Mouse (Mus musculus) midbrain, embryonic 15.5 days (tissue): ENCODE results near the gene Spata2. TPM values are rescaled to one million over a fixed set of nuclear protein-coding genes. Genes with fewer than 3 reads are reported as not detected.

Experiments used
- ATAC-seq: fragments of 200-750 bp; cut with Nextera tagmentation; replicated peaks from 2 replicates; pipeline ENCODE4 v1.8.0; 2017; ENCODE audit warnings: moderate TSS enrichment
- H3K27ac ChIP-seq: fragments of 300-500 bp; sonication (generic); 2 replicates; pipeline ENCODE4 v1.5.1; 2015; ENCODE audit warnings: mild to moderate bottlenecking, inconsistent platforms
- H3K27me3 ChIP-seq: fragments of 300-500 bp; sonication (generic); replicated peaks from 2 replicates; pipeline ENCODE4 v1.6.1; 2015; ENCODE audit warnings: inconsistent platforms
- H3K36me3 ChIP-seq: fragments of 300-500 bp; sonication (generic); replicated peaks from 2 replicates; pipeline ENCODE4 v1.6.1; 2015; ENCODE audit warnings: inconsistent platforms
- H3K4me1 ChIP-seq: fragments of 300-500 bp; sonication (generic); 2 replicates; pipeline ENCODE4 v1.6.1; 2015; ENCODE audit warnings: inconsistent platforms
- H3K4me2 ChIP-seq: fragments of 300-500 bp; sonication (generic); 2 replicates; pipeline ENCODE4 v1.6.1; 2015; ENCODE audit warnings: inconsistent platforms, mild to moderate bottlenecking, moderate library complexity
- H3K4me3 ChIP-seq: fragments of 300-500 bp; sonication (generic); 2 replicates; pipeline ENCODE4 v1.5.1; 2015; ENCODE audit warnings: mild to moderate bottlenecking, inconsistent platforms
- H3K9ac ChIP-seq: fragments of 300-500 bp; sonication (generic); 2 replicates; pipeline ENCODE4 v1.6.1; 2015; ENCODE audit warnings: mild to moderate bottlenecking, inconsistent platforms
- H3K9me3 ChIP-seq: fragments of 300-500 bp; sonication (generic); 2 replicates; pipeline ENCODE4 v1.6.1; 2016; ENCODE audit warnings: inconsistent platforms
- WGBS: fragments of 180-500 bp; shearing (Covaris S2); methylation state at CpG from one replicate; pipeline ENCODE4 v1.1.7; 2015; ENCODE audit warnings: mixed read lengths; 5-methylcytosine and 5-hydroxymethylcytosine counted together
- polyA plus RNA-seq: library from polyadenylated mRNA; unstranded; fragments of >200 nt; fragmentation: Nextera tagmentation; extraction: Ambion mirVana; gene quantifications from 2 replicates; pipeline ENCODE4 v1.2.1, GENCODE M21; 2015

The Spata2 gene
- polyA plus RNA-seq, 1 experiment from 2014 or later: 34.3 TPM

DNA sequence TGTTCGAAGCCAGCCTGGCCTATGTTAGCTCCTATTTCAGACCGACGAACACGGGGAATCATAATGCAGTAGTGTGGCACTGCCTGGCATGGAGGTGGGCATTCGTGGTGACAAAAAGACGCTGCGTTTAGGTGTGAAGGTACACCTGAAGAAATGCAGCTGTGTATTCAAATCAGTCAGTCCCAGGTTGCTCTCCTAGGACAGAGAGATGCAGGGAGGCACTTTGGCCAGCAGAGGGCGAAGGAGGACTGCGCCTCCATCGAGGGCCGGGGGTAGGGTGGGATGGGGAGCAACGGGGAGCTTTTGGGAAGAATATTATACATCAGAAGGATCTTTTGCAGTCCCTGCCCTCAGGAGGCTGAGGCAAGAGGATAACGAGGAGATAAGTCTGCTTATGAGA is 39.4 kb upstream of the Spata2 start:
- 23% methylated on average over 13 of the region's 13 CpGs for WGBS
- no peak overlapping the region for H3K27ac ChIP-seq
- no peaks in the 10 kb centered on the region for H3K36me3 ChIP-seq
- H3K4me3 ChIP-seq: no peak overlapping the region
- H3K4me2 ChIP-seq: no peak overlapping the region
- H3K9me3 ChIP-seq: no peaks in the 10 kb centered on the region
- ATAC-seq: no peak
- H3K9ac ChIP-seq: no peak overlapping the region
- H3K4me1 ChIP-seq: 0 out of 2 replicates have a peak, but pooled peaks cover 1% of the 10 kb centered on the region
- peaks cover 17% of the 10 kb centered on the region for H3K27me3 ChIP-seq

DNA sequence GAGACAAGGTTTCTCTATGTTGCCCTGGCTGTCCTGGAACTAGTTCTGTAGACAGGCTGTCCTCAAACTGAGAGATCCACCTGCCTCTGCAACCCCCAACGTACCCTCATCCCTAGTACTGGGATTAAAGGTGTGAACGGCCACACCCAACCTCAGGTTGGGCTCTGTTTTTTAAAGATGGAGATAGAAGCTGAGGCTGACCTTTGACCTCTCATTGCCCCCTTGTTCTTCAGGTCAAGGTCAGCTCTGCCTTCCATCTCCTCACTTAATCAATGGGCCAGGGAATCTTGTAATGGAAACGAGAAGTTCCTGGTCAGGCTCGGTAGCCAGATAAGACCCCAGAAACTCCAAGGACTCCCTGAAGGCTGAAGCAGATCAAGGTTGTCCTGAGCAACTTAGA is 37.8 kb upstream of the Spata2 start:
- Histone ChIP-seq H3K4me3 (no peak overlapping the region), H3K9ac (no peak overlapping the region), H3K4me2 (no peak overlapping the region), H3K4me1 (no peaks in the 10 kb centered on the region), H3K27me3 (0 out of 2 replicates have a peak, but pooled peaks cover 4% of the 10 kb centered on the region), H3K27ac (no peak overlapping the region), H3K9me3 (no peaks in the 10 kb centered on the region), H3K36me3 (no peaks in the 10 kb centered on the region)
- WGBS: 77% methylated on average over 4 of the region's 4 CpGs
- ATAC-seq: no peak

DNA sequence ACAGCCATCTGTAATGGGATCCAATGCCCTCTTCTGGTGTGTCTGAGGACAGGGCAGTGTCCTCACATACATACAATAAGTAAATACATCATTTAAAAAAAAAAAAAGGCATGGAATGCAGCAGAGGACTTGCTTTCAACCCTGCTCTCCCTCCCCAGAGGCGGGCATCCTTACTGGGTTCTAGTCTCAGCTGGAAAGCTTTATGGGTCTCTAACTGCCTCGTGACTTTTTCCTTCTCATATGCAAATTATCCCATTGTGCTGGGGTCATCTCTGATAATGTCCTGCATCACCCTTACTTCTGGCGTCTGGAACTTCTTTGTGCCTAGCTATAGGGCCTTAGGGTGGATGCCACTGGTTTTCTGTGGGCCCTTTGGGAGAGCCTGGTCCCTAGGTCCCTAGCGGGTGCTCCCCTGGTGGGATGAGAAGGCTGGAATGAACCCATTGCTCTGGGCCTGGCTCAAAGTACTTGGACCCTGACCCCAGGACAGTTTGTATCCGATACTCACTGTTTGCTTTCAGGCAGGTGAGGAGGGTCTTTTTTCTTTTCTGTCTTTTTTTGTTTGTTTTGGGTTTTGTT is 37.3 kb upstream of the Spata2 start:
- Histone ChIP-seq H3K36me3 (no peaks in the 10 kb centered on the region), H3K9me3 (no peaks in the 10 kb centered on the region), H3K9ac (no peak overlapping the region), H3K4me2 (no peak overlapping the region), H3K27me3 (0 out of 2 replicates have a peak, but pooled peaks cover 1% of the 10 kb centered on the region), H3K27ac (no peak overlapping the region), H3K4me1 (no peaks in the 10 kb centered on the region), H3K4me3 (no peak overlapping the region)
- ATAC-seq: no peak
- WGBS: 33% methylated on average over 5 of the region's 5 CpGs

DNA sequence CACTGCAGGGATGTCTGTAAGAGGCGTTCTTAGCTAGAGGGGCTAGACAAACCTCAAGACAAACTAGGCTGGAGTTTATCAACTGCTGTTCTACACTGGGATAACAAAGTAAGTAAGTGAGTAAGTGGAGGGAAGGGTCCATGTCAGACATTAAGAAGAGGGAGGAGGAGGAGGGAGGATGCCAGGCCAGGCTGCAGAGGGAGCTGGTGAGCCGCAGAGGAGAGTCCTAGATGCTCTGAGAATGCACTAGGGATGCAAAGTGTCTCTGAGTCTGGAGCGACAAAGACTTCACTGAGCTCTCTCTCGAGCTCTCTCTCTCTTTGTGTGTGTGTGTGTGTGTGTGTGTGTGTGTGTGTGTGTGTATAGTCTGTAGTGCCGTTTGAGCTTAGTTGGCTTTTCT is 35.6 kb upstream of the Spata2 start:
- H3K4me2 ChIP-seq: no peak overlapping the region
- H3K36me3 ChIP-seq: no peaks in the 10 kb centered on the region
- no peaks in the 10 kb centered on the region for H3K4me1 ChIP-seq
- H3K27ac ChIP-seq: no peak overlapping the region
- H3K27me3 ChIP-seq: no peaks in the 10 kb centered on the region
- no peak overlapping the region for H3K9ac ChIP-seq
- no peaks in the 10 kb centered on the region for H3K9me3 ChIP-seq
- H3K4me3 ChIP-seq: no peak overlapping the region
- no peak for ATAC-seq
- 12% methylated on average over 5 of the region's 5 CpGs for WGBS

DNA sequence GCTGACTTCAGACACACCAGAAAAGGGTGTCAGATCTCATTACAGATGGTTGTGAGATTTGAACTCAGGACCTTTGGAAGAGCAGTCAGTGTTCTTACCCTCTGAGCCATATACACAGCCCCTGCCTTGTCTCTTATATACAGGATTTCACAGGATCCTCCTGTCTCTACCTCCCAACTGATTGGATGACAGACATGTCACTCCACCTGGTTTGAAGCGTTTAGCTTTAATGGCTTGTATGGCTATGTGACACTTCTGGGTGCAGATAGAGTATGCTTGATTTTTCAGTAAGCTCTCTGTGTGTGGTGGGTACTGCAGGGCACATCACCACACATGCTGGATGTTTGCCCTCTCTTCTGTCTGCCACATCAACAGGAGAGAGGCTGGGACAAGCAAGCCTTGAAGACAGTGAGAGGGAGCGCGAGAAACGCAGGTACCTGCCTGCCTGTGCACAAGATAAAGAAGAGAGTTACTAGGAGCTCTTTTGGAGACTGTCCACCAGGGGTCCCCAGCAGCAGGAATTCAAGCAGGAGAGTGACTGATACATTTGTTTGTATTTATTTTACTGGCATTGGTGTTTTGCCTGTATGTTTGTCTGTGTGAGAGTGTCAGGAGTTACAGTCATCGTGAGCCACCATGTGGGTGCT is 27.0 kb upstream of the Spata2 start:
- no peak overlapping the region for H3K9ac ChIP-seq
- 79% methylated on average over 5 of the region's 5 CpGs for WGBS
- H3K4me2 ChIP-seq: no peak overlapping the region
- no peak overlapping the region for H3K27ac ChIP-seq
- peaks cover 38% of the 10 kb centered on the region for H3K36me3 ChIP-seq
- no peak overlapping the region for H3K4me3 ChIP-seq
- no peak for ATAC-seq
- H3K9me3 ChIP-seq: no peaks in the 10 kb centered on the region
- H3K4me1 ChIP-seq: no peaks in the 10 kb centered on the region
- H3K27me3 ChIP-seq: no peaks in the 10 kb centered on the region

DNA sequence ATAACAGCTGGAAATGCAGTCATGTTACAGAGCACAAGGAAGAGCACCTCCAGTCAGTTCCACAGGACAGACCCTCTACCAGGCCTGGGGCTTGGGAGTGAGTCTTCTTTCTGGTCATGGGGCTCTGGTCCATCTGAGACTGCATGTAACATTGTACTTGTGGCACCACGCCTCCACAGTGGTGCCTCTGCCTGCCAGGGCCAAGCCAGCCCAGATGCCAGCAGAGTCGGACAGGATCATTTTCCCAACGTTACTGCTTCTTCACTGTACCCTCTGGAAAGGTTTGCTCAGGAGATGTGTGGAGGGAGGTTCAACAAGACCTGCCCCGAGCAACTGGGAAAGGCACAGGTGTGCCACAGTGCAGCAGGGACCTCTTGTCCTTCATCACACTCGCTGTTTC is 23.0 kb upstream of the Spata2 start:
- no peaks in the 10 kb centered on the region for H3K4me1 ChIP-seq
- no peak overlapping the region for H3K9ac ChIP-seq
- no peak overlapping the region for H3K4me3 ChIP-seq
- H3K36me3 ChIP-seq: peaks cover 69% of the 10 kb centered on the region
- no peaks in the 10 kb centered on the region for H3K9me3 ChIP-seq
- H3K27me3 ChIP-seq: no peaks in the 10 kb centered on the region
- WGBS: 91% methylated on average over 5 of the region's 5 CpGs
- no peak overlapping the region for H3K4me2 ChIP-seq
- no peak for ATAC-seq
- H3K27ac ChIP-seq: no peak overlapping the region

DNA sequence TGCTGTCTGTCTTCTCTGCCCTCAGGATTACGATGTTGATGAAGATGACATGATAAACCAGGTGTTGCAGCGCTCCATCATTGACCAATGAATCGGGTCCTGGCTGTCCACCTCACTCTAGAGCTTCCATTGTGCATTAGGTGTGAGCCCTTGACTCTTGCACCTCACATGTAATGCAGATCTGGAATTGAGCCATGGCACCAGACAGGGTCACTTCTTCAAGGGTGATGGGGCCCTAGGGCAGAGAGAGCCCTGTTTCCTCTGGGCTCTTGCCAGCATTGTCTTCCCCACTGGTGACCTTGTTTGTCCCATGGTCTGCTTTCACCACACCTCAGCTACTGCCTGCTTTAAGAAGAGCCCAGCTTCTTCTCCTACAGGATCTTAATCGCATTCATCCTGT is 22.0 kb upstream of the Spata2 start:
- H3K4me1 ChIP-seq: no peaks in the 10 kb centered on the region
- H3K27me3 ChIP-seq: no peaks in the 10 kb centered on the region
- no peaks in the 10 kb centered on the region for H3K9me3 ChIP-seq
- H3K27ac ChIP-seq: no peak overlapping the region
- no peak overlapping the region for H3K4me2 ChIP-seq
- H3K36me3 ChIP-seq: peaks cover 67% of the 10 kb centered on the region
- no peak for ATAC-seq
- no peak overlapping the region for H3K9ac ChIP-seq
- 97% methylated on average over 4 of the region's 4 CpGs for WGBS
- no peak overlapping the region for H3K4me3 ChIP-seq

DNA sequence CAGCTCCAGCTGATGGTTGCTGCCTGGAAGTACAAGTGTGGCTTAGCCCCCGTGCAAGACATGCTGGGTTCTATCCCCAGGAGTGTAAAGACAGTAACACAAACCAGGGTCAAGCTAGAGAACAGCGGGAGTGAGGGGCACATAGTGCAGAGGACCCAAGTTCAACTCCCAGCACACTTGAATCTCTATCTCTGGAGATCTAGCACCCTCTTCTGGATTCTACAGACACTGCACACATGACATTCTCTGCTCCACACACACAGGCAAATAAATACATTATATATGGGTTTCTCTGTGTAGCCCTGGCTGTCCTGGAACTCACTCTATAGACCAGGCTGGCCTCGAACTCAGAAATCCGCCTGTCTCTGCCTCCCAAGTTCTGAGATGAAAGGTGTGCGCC is 20.3 kb upstream of the Spata2 start:
- Histone ChIP-seq H3K27me3 (no peaks in the 10 kb centered on the region), H3K9me3 (no peaks in the 10 kb centered on the region), H3K4me2 (no peak overlapping the region), H3K27ac (no peak overlapping the region), H3K9ac (no peak overlapping the region), H3K4me1 (no peaks in the 10 kb centered on the region), H3K4me3 (no peak overlapping the region), H3K36me3 (peaks cover 68% of the 10 kb centered on the region)
- ATAC-seq: no peak
- 93% methylated on average over 5 of the region's 5 CpGs for WGBS

DNA sequence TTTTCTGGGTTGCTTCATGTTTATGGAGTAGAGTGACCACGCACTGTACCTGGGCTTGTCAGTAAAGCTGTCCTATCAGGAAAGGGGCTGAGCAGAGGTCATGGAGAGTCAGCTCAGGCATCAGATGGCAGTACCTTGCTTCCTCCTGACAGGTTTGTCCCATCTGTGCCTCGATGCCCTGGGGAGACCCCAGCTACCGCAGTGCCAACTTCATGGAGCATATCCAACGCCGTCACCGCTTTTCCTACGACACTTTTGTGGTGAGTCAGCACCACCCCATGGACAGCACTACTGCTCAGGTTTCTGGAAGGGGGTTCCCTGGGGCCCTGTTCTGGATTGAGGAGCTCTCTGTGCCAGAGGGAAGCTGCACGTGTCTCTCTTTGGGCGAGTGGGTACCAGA is 19.7 kb upstream of the Spata2 start:
- Histone ChIP-seq H3K27me3 (no peaks in the 10 kb centered on the region), H3K27ac (no peak overlapping the region), H3K4me3 (no peak overlapping the region), H3K9me3 (no peaks in the 10 kb centered on the region), H3K4me1 (no peaks in the 10 kb centered on the region), H3K4me2 (no peak overlapping the region), H3K9ac (no peak overlapping the region), H3K36me3 (peaks cover 63% of the 10 kb centered on the region)
- WGBS: 95% methylated on average over 9 of the region's 9 CpGs
- no peak for ATAC-seq

DNA sequence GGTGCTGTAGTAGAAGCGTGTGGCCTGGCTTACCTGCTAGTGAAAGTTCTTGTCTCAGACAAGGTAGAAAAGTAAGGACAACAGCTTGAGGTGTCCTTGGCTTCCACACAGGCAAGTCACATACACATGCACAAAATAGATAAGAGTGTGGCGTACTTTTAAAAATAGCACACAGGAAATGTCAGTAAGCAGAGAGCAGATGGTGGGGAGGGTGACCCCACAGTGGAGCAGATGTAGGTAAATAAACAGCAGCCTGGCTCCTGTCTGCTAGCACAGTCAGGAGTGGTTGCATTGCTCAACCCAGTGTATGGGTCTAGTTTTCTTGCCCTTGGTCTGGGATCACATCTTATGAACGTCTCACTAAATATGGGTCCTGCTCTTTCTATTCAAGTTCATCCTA is 17.8 kb upstream of the Spata2 start:
- 93% methylated on average over 3 of the region's 3 CpGs for WGBS
- Histone ChIP-seq H3K4me3 (no peak overlapping the region), H3K36me3 (peaks cover 47% of the 10 kb centered on the region)

DNA sequence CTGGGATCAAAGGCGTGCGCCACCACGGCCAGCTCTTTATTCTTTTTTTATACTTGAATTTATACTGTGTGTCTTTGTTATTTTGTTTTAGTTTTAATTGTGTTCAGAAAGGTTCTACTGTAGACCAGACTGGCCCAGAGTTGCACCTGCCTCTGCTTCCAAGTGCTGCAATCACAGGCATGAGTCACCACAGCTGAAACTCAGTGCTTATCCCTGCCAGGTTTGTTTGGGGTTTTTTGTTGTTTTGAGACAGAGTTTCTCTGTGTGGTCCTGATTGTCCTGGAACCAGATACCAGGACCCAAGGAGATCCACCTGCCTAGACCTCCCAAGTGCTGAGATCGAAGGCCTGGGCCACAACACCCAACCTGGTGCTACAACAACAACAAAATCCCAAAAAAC is 15.9 kb upstream of the Spata2 start:
- no peak overlapping the region for H3K9ac ChIP-seq
- WGBS: 94% methylated on average over 4 of the region's 4 CpGs
- H3K27ac ChIP-seq: no peak overlapping the region
- ATAC-seq: no peak
- no peaks in the 10 kb centered on the region for H3K27me3 ChIP-seq
- no peak overlapping the region for H3K4me2 ChIP-seq
- no peaks in the 10 kb centered on the region for H3K9me3 ChIP-seq
- peaks cover 31% of the 10 kb centered on the region for H3K4me1 ChIP-seq
- peaks cover 34% of the 10 kb centered on the region for H3K36me3 ChIP-seq
- no peak overlapping the region for H3K4me3 ChIP-seq

More for the DNA sequence above, 17.8 kb upstream of the Spata2 start:
- ATAC-seq: no peak
- Histone ChIP-seq H3K9me3 (no peaks in the 10 kb centered on the region), H3K27ac (no peak overlapping the region), H3K9ac (no peak overlapping the region), H3K4me1 (peaks cover 16% of the 10 kb centered on the region), H3K4me2 (no peak overlapping the region), H3K27me3 (no peaks in the 10 kb centered on the region)

DNA sequence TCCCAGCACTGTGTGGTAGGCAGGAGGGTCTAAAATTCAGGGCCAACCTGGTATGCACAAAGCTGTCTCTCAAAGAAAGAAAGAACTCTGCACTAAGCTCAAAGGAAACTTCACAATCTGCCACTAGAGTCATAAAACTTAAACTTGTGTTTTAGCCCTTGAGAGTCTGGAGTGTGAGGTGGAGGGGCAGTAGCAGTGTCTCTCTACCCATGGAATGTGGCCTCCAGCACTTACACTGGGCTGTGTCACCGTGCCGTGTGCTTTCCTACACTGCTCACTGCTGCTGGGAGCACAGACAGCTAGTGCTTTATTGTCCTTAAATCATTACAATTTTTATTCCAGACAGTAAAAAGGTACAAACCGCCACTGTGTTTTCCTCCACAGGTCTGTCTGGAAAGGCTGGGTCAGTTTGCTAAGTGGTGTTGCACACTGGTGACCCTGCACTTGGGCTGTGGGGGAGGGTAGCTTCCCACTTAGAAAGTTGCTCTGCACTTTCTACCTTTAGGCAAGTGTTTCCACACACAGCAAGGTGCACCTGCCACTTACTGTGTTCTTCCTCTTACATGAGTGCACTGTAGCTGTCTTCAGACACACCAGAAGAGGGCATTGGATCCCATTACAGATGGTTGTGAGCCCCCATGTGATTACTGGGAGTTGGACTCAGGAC is 15.2 kb upstream of the Spata2 start:
- no peak for ATAC-seq
- Histone ChIP-seq H3K27ac (no peak overlapping the region), H3K4me1 (peaks cover 31% of the 10 kb centered on the region), H3K4me2 (no peak overlapping the region), H3K9ac (no peak overlapping the region), H3K9me3 (no peaks in the 10 kb centered on the region), H3K27me3 (no peaks in the 10 kb centered on the region), H3K36me3 (peaks cover 28% of the 10 kb centered on the region), H3K4me3 (no peak overlapping the region)
- WGBS: 98% methylated on average over 3 of the region's 3 CpGs
